Mouse (Mus musculus): ENCODE measurements around the gene Pck2. TPM values are rescaled to one million over a fixed set of nuclear protein-coding genes. Genes with fewer than 3 reads are reported as not detected.
A peak's percentile ranks its signal among the peaks of the same experiment; 100 is the strongest.

Pck2 gene
- polyA plus RNA-seq, 1 experiment from 2014 or later, result 48.2 TPM

- no peak within 1 kb of the TSS for H3K4me2 ChIP-seq (replicated peaks)
- no peak for ATAC-seq (ENCODE audit: insufficient number of reproducible peaks, low FRiP score, low TSS enrichment, low read depth)
- peaks cover 10% of the 10 kb centered on the region; the same call in 1 of the 2 replicates for H3K4me1 ChIP-seq
- H3K4me3 ChIP-seq (replicated peaks), result no peak within 1 kb of the TSS
- H3K9me3 ChIP-seq (replicated peaks), result no peaks in the 10 kb centered on the region
- no peak within 1 kb of the TSS for H3K9ac ChIP-seq
- 64% methylated on average over 22 of the region's 22 CpGs for WGBS
- no peak within 1 kb of the TSS for H3K27ac ChIP-seq (replicated peaks)
- H3K27me3 ChIP-seq, result peaks cover 7% of the 10 kb centered on the region
- H3K36me3 ChIP-seq, result no peaks in the 10 kb centered on the region
These were observed 29.8 kb upstream of the Pck2 start, which contains the start of gene Cpne6 for GRCm38 (mm10) chr14:55510125-55510731. Gene Cpne6, plus strand, starts transcription at chr14:55510445.

GRCm38 (mm10) chr14:55511037-55511436, 29.0 kb upstream of the Pck2 start:
- H3K27me3 ChIP-seq, result peaks cover 7% of the 10 kb centered on the region
- H3K4me2 ChIP-seq (replicated peaks), result no peak overlapping the region
- WGBS, result 41% methylated on average over 7 of the region's 7 CpGs
- H3K27ac ChIP-seq (replicated peaks), result no peak overlapping the region
- H3K9me3 ChIP-seq (replicated peaks), result no peaks in the 10 kb centered on the region
- H3K4me1 ChIP-seq, result peaks cover 10% of the 10 kb centered on the region; the same call in 1 of the 2 replicates
- no peak overlapping the region for H3K4me3 ChIP-seq (replicated peaks)
- no peak overlapping the region for H3K9ac ChIP-seq
- H3K36me3 ChIP-seq, result no peaks in the 10 kb centered on the region
- no peak for ATAC-seq (ENCODE audit: insufficient number of reproducible peaks, low FRiP score, low TSS enrichment, low read depth)

GRCm38 (mm10) chr14:55513927-55514326, 26.1 kb upstream of the Pck2 start:
- Histone ChIP-seq H3K4me2 (replicated peaks) (no peak overlapping the region), H3K4me3 (replicated peaks) (no peak overlapping the region), H3K27me3 (peaks cover 15% of the 10 kb centered on the region), H3K4me1 (peaks cover 10% of the 10 kb centered on the region; the same call in 1 of the 2 replicates), H3K36me3 (no peaks in the 10 kb centered on the region), H3K27ac (replicated peaks) (no peak overlapping the region), H3K9me3 (replicated peaks) (no peaks in the 10 kb centered on the region), H3K9ac (no peak overlapping the region)
- WGBS, result 68% methylated on average over 10 of the region's 10 CpGs
- no peak for ATAC-seq (ENCODE audit: insufficient number of reproducible peaks, low FRiP score, low TSS enrichment, low read depth)

- Histone ChIP-seq H3K36me3 (no peaks in the 10 kb centered on the region), H3K9me3 (replicated peaks) (no peaks in the 10 kb centered on the region), H3K27ac (replicated peaks) (no peak overlapping the region), H3K9ac (peak overlapping the region; percentile 9; the same call in 1 of the 2 replicates), H3K4me3 (replicated peaks) (no peak overlapping the region), H3K4me2 (replicated peaks) (no peak overlapping the region), H3K27me3 (peaks cover 29% of the 10 kb centered on the region), H3K4me1 (peaks cover 11% of the 10 kb centered on the region)
- 76% methylated on average over 4 of the region's 4 CpGs for WGBS
- no peak for ATAC-seq (ENCODE audit: insufficient number of reproducible peaks, low FRiP score, low TSS enrichment, low read depth)
These were observed 24.2 kb upstream of the Pck2 start for GRCm38 (mm10) chr14:55515846-55516245.

GRCm38 (mm10) chr14:55518897-55519296, 21.2 kb upstream of the Pck2 start:
- H3K27ac ChIP-seq (replicated peaks), result no peak overlapping the region
- no peak overlapping the region for H3K4me3 ChIP-seq (replicated peaks)
- H3K4me1 ChIP-seq, result peaks cover 10% of the 10 kb centered on the region
- no peaks in the 10 kb centered on the region for H3K36me3 ChIP-seq
- no peaks in the 10 kb centered on the region for H3K9me3 ChIP-seq (replicated peaks)
- no peak overlapping the region for H3K9ac ChIP-seq
- peaks cover 47% of the 10 kb centered on the region for H3K27me3 ChIP-seq
- H3K4me2 ChIP-seq (replicated peaks), result no peak overlapping the region
- 63% methylated on average over 2 of the region's 2 CpGs for WGBS
- no peak for ATAC-seq (ENCODE audit: insufficient number of reproducible peaks, low FRiP score, low TSS enrichment, low read depth)

GRCm38 (mm10) chr14:55519604-55520003, 20.5 kb upstream of the Pck2 start:
- Histone ChIP-seq H3K4me3 (replicated peaks) (no peak overlapping the region), H3K4me1 (peaks cover 10% of the 10 kb centered on the region)
- WGBS, result 72% methylated on average over 4 of the region's 4 CpGs

GRCm38 (mm10) chr14:55520451-55521361, 19.4 kb upstream of the Pck2 start:
- Histone ChIP-seq H3K4me1 (peaks cover 10% of the 10 kb centered on the region), H3K27me3 (peaks cover 47% of the 10 kb centered on the region), H3K4me2 (replicated peaks) (peak overlapping the region; percentile 92), H3K9ac (peak overlapping the region; percentile 23), H3K36me3 (no peaks in the 10 kb centered on the region), H3K4me3 (replicated peaks) (peak overlapping the region; percentile 47), H3K27ac (replicated peaks) (no peak overlapping the region), H3K9me3 (replicated peaks) (no peaks in the 10 kb centered on the region)
- ATAC-seq (ENCODE audit: insufficient number of reproducible peaks, low FRiP score, low TSS enrichment, low read depth), result peak; percentile 41; the same call in 1 of the 2 replicates
- under 1% methylated on average over 61 of the region's 61 CpGs for WGBS

More at GRCm38 (mm10) chr14:55519604-55520003, 20.5 kb upstream of the Pck2 start:
- no peaks in the 10 kb centered on the region for H3K36me3 ChIP-seq
- H3K9ac ChIP-seq, result no peak overlapping the region
- no peak for ATAC-seq (ENCODE audit: insufficient number of reproducible peaks, low FRiP score, low TSS enrichment, low read depth)
- H3K9me3 ChIP-seq (replicated peaks), result no peaks in the 10 kb centered on the region
- H3K27me3 ChIP-seq, result peaks cover 47% of the 10 kb centered on the region
- H3K4me2 ChIP-seq (replicated peaks), result no peak overlapping the region
- no peak overlapping the region for H3K27ac ChIP-seq (replicated peaks)

- Histone ChIP-seq H3K36me3 (no peaks in the 10 kb centered on the region), H3K4me1 (peaks cover 10% of the 10 kb centered on the region), H3K27ac (replicated peaks) (no peak overlapping the region), H3K9ac (no peak overlapping the region), H3K27me3 (peaks cover 40% of the 10 kb centered on the region), H3K4me2 (replicated peaks) (no peak overlapping the region), H3K9me3 (replicated peaks) (no peaks in the 10 kb centered on the region), H3K4me3 (replicated peaks) (no peak overlapping the region)
- WGBS, result 55% methylated on average over 4 of the region's 4 CpGs
- no peak for ATAC-seq (ENCODE audit: insufficient number of reproducible peaks, low FRiP score, low TSS enrichment, low read depth)
These were observed 16.0 kb upstream of the Pck2 start for GRCm38 (mm10) chr14:55524062-55524461.

- H3K27me3 ChIP-seq, result peaks cover 42% of the 10 kb centered on the region
- 31% methylated on average over 8 of the region's 8 CpGs for WGBS
- no peaks in the 10 kb centered on the region for H3K9me3 ChIP-seq (replicated peaks)
- no peaks in the 10 kb centered on the region for H3K36me3 ChIP-seq
- ATAC-seq (ENCODE audit: insufficient number of reproducible peaks, low FRiP score, low TSS enrichment, low read depth), result no peak
- no peak within 1 kb of the TSS for H3K9ac ChIP-seq
- no peak within 1 kb of the TSS for H3K4me3 ChIP-seq (replicated peaks)
- peaks cover 10% of the 10 kb centered on the region for H3K4me1 ChIP-seq
- H3K4me2 ChIP-seq (replicated peaks), result no peak within 1 kb of the TSS
- H3K27ac ChIP-seq (replicated peaks), result no peak within 1 kb of the TSS
These were observed 15.3 kb upstream of the Pck2 start, which contains the start of gene Nrl for GRCm38 (mm10) chr14:55524785-55525184. Gene Nrl, minus strand, starts transcription at chr14:55524981.

GRCm38 (mm10) chr14:55526674-55527073, 13.4 kb upstream of the Pck2 start:
- Histone ChIP-seq H3K9ac (no peak overlapping the region), H3K4me2 (replicated peaks) (no peak overlapping the region), H3K4me1 (no peaks in the 10 kb centered on the region), H3K27me3 (peaks cover 34% of the 10 kb centered on the region), H3K36me3 (no peaks in the 10 kb centered on the region), H3K9me3 (replicated peaks) (no peaks in the 10 kb centered on the region), H3K27ac (replicated peaks) (no peak overlapping the region), H3K4me3 (replicated peaks) (no peak overlapping the region)
- WGBS, result 76% methylated on average over 2 of the region's 2 CpGs
- no peak for ATAC-seq (ENCODE audit: insufficient number of reproducible peaks, low FRiP score, low TSS enrichment, low read depth)

GRCm38 (mm10) chr14:55527940-55528339, 12.1 kb upstream of the Pck2 start:
- Histone ChIP-seq H3K9me3 (replicated peaks) (no peaks in the 10 kb centered on the region), H3K27me3 (peaks cover 21% of the 10 kb centered on the region), H3K9ac (no peak overlapping the region), H3K4me1 (no peaks in the 10 kb centered on the region), H3K4me3 (replicated peaks) (no peak overlapping the region), H3K4me2 (replicated peaks) (no peak overlapping the region), H3K36me3 (no peaks in the 10 kb centered on the region), H3K27ac (replicated peaks) (no peak overlapping the region)
- ATAC-seq (ENCODE audit: insufficient number of reproducible peaks, low FRiP score, low TSS enrichment, low read depth), result no peak
- WGBS, result 16% methylated on average over 3 of the region's 3 CpGs

Data from embryonic facial prominence, embryonic 15.5 days (tissue).